17 mouse cellular contexts compared by ENCODE assay signal in genomic region chr7:97074974-97075373, GRCm38 (mm10). TPM values are rescaled to one million over a fixed set of nuclear protein-coding genes. Genes with fewer than 3 reads are reported as not detected.
DNase-seq lines count a peak whose midpoint lies in the region; ATAC-seq lines count a peak whose summit lies in the region.
"Had no signal": no experiment of that assay in that cellular context is flagged by ENCODE, and none has a peak within 500 bp of the region (broad histone marks: within the 10 kb centered on the region; RNA-seq: fewer than 3 reads in every experiment).

No protein-coding gene starts in this region.

- peak; percentile 88 for ATAC-seq in granulocyte monocyte progenitor cell, adult 5-6 weeks (replicated peaks; ENCODE audit: poor library complexity, severe bottlenecking)
- ATAC-seq: activated CD4-positive, CD25-positive, alpha-beta regulatory T cell, adult 4 months; intestine, postnatal 0 days; midbrain, embryonic 15.5 days had no signal

- DNase-seq in heart, adult 11 months: peak; percentile 81
- DNase-seq in heart, adult 9 months (ENCODE audit: low spot score in 2 of 2): no peak
- DNase-seq in retina, postnatal 1 day: peak; percentile 65
- no peak for DNase-seq in retina, embryonic 14.5 days (ENCODE audit: low spot score)
- no peak for DNase-seq in testis, postnatal 14 days (ENCODE audit: low spot score)
- no peak for DNase-seq in layer of hippocampus, adult 11-12 months (ENCODE audit: low spot score)
- DNase-seq: adrenal gland, postnatal 25 days; B cell, adult 2 months; cerebellum, adult 9-11 months; heart, postnatal 14 days; liver; right cerebral cortex, postnatal 14 days; thymus, postnatal 14 days had no signal

RNA-seq across cellular contexts. Expression of gene Gab2, which starts 6.4 kb away (rescaled TPM):
- total RNA-seq in granulocyte monocyte progenitor cell, adult 5-6 weeks (2014; fragmentation: Nextera tagmentation): 14.1 and 18.9 TPM in 2 replicates
- total RNA-seq in granulocyte monocyte progenitor cell, adult 5-6 weeks (2017): 14.3 and 16.4 TPM in 2 replicates

Comparison
In these comparisons a context has a peak if more than half of its experiments do, and no peak if none do; other contexts are left out.
1. DNase-seq: peak in heart, adult 11 months (single experiment) and retina, postnatal 1 day (single experiment); none in heart, adult 9 months (0 of 2), retina, embryonic 14.5 days (single experiment), testis, postnatal 14 days (single experiment) and layer of hippocampus, adult 11-12 months (single experiment).